Mouse (Mus musculus) liver, adult 2 months (tissue): ENCODE data around the gene Ufsp2. TPM values are rescaled to one million over a fixed set of nuclear protein-coding genes. Genes with fewer than 3 reads are reported as not detected.

Experiments
- DNase-seq: peaks from one replicate; pipeline ENCODE4 v3.0.0-alpha.2; 2011; ENCODE audit warnings: low read depth, low spot score; ENCODE audit errors: extremely low read depth
- H3K27ac ChIP-seq: fragments of 200-500 bp; replicated peaks from 2 replicates; pipeline ENCODE4 v1.5.1; 2012; ENCODE audit warnings: low read depth, mild to moderate bottlenecking, control low read depth, inconsistent platforms, low read length; ENCODE audit not compliant: insufficient read depth
- H3K27me3 ChIP-seq: fragments of 200-500 bp; 2 replicates; pipeline ENCODE4 v1.6.1; 2012; ENCODE audit warnings: mild to moderate bottlenecking, moderate library complexity, low read length, inconsistent platforms; ENCODE audit not compliant: control insufficient read depth, insufficient read depth
- H3K36me3 ChIP-seq: fragments of 200-500 bp; 2 replicates; pipeline ENCODE4 v1.6.1; 2012; ENCODE audit warnings: low read length, inconsistent platforms; ENCODE audit not compliant: control insufficient read depth, insufficient read depth
- H3K4me1 ChIP-seq: fragments of 200-500 bp; 2 replicates; pipeline ENCODE4 v1.6.1; 2011; ENCODE audit warnings: low read length; ENCODE audit not compliant: control insufficient read depth, insufficient read depth
- H3K4me3 ChIP-seq: fragments of 200-500 bp; 2 replicates; pipeline ENCODE4 v1.5.1; 2011; ENCODE audit warnings: low read depth, mild to moderate bottlenecking, control low read depth, low read length, moderate library complexity; ENCODE audit not compliant: insufficient read depth
- H3K79me2 ChIP-seq: fragments of 200-500 bp; 2 replicates; pipeline ENCODE4 v1.6.1; 2012; ENCODE audit warnings: inconsistent platforms, mild to moderate bottlenecking, low read length, moderate library complexity; ENCODE audit not compliant: control insufficient read depth, insufficient read depth
- H3K9ac ChIP-seq: fragments of 200-500 bp; 2 replicates; pipeline ENCODE4 v1.6.1; 2012; ENCODE audit warnings: low read depth, mild to moderate bottlenecking, control low read depth, inconsistent platforms, low read length
- CTCF ChIP-seq: fragments of 200-500 bp; IDR thresholded peaks from 2 replicates; pipeline ENCODE4 v1.5.1; 2011; ENCODE audit warnings: low read depth, low read length, control low read depth
- POLR2A ChIP-seq: fragments of 200-500 bp; IDR thresholded peaks from 2 replicates; pipeline ENCODE4 v1.6.1; 2011; ENCODE audit warnings: low read length, control low read depth; ENCODE audit not compliant: insufficient read depth; ENCODE audit errors: extremely low read depth
- WGBS: fragments of 180-500 bp; shearing (Covaris S2); methylation state at CpG from one replicate; pipeline ENCODE4 v1.1.7; 2018; 5-methylcytosine and 5-hydroxymethylcytosine counted together
- polyA plus RNA-seq: library from polyadenylated mRNA; depleted of rRNA; stranded (reverse); fragments of >200 nt; gene quantifications from 2 replicates; pipeline ENCODE4 v1.2.3, GENCODE M21; 2012
- total RNA-seq: library from RNA; depleted of rRNA; stranded (reverse); fragments of >200 nt; gene quantifications from 2 replicates; pipeline ENCODE4 v1.2.3, GENCODE M21; 2014

Gene Ufsp2
- total and polyA plus RNA-seq, 2 experiments: 16.9 to 68.0 TPM

GRCm38 (mm10) chr8:46007050-46007672, 31.8 kb downstream of the Ufsp2 start:
- Histone ChIP-seq H3K27ac (peak overlapping the region; percentile 70), H3K9ac (no peak overlapping the region), H3K4me1 (peaks cover 16% of the 10 kb centered on the region), H3K4me3 (no peak overlapping the region), H3K36me3 (no peaks in the 10 kb centered on the region), H3K27me3 (no peaks in the 10 kb centered on the region), H3K79me2 (no peaks in the 10 kb centered on the region)
- 42% methylated on average over 3 of the region's 3 CpGs for WGBS
- TF ChIP-seq POLR2A: no peak
- peak; percentile 86 for DNase-seq

- Histone ChIP-seq H3K9ac (peak overlapping the region; percentile 57), H3K27me3 (no peaks in the 10 kb centered on the region), H3K79me2 (no peaks in the 10 kb centered on the region), H3K36me3 (no peaks in the 10 kb centered on the region), H3K27ac (peak overlapping the region; percentile 94), H3K4me3 (peak overlapping the region; percentile 5), H3K4me1 (peaks cover 16% of the 10 kb centered on the region)
- TF ChIP-seq CTCF: no peak
- no peak for TF ChIP-seq POLR2A
- peak; percentile 63 for DNase-seq
- 71% methylated on average over 2 of the region's 2 CpGs for WGBS
Observed at GRCm38 (mm10) chr8:46010306-46010705, 35.0 kb downstream of the Ufsp2 start.

- H3K79me2 ChIP-seq: no peaks in the 10 kb centered on the region
- peak; percentile 87 for DNase-seq
- H3K4me3 ChIP-seq: peak overlapping the region; percentile 5
- 6% methylated on average over 17 of the region's 17 CpGs for WGBS
- no peaks in the 10 kb centered on the region for H3K36me3 ChIP-seq
- H3K9ac ChIP-seq: peak overlapping the region; percentile 57
- TF ChIP-seq POLR2A: no peak
- TF ChIP-seq CTCF: peak; percentile 76
- peak overlapping the region; percentile 94 for H3K27ac ChIP-seq
- H3K27me3 ChIP-seq: no peaks in the 10 kb centered on the region
- peaks cover 16% of the 10 kb centered on the region for H3K4me1 ChIP-seq
Observed at GRCm38 (mm10) chr8:46010746-46011680, 35.7 kb downstream of the Ufsp2 start.

- H3K36me3 ChIP-seq: no peaks in the 10 kb centered on the region
- H3K9ac ChIP-seq: no peak overlapping the region
- no peak overlapping the region for H3K27ac ChIP-seq
- 82% methylated on average over 9 of the region's 9 CpGs for WGBS
- no peak overlapping the region for H3K4me3 ChIP-seq
- TF ChIP-seq POLR2A (no peak), CTCF (no peak)
- H3K79me2 ChIP-seq: no peaks in the 10 kb centered on the region
- H3K27me3 ChIP-seq: no peaks in the 10 kb centered on the region
- DNase-seq: no peak
- H3K4me1 ChIP-seq: no peaks in the 10 kb centered on the region
Observed at GRCm38 (mm10) chr8:46022203-46022602, 46.9 kb downstream of the Ufsp2 start.

- Histone ChIP-seq H3K27ac (no peak overlapping the region), H3K79me2 (no peaks in the 10 kb centered on the region), H3K4me3 (no peak overlapping the region), H3K9ac (no peak overlapping the region), H3K27me3 (no peaks in the 10 kb centered on the region), H3K36me3 (no peaks in the 10 kb centered on the region), H3K4me1 (no peaks in the 10 kb centered on the region)
- WGBS: 96% methylated on average over 9 of the region's 9 CpGs
- DNase-seq: no peak
- no peak for TF ChIP-seq POLR2A
Observed at GRCm38 (mm10) chr8:46022758-46023157, 47.4 kb downstream of the Ufsp2 start.
